Mouse (Mus musculus) forebrain, embryonic 10.5 days (tissue): ENCODE measurements around the gene Gm10972. TPM values are rescaled to one million over a fixed set of nuclear protein-coding genes. Genes with fewer than 3 reads are reported as not detected.
A peak's percentile ranks its signal among the peaks of the same experiment; 100 is the strongest.
"Not testable (repeated sequence)": the region's sequence is repeated elsewhere in the genome, so short reads cannot be mapped to it uniquely, and the experiment has no call there.

Experiments
- DNase-seq: peaks from one replicate; pipeline ENCODE4 v3.0.0-alpha.2; 2017; ENCODE audit warnings: low spot score; ENCODE audit errors: extremely low spot score
- H3K27ac ChIP-seq: fragments of 300-500 bp; sonication (generic); 2 replicates; pipeline ENCODE4 v1.5.1; 2016; ENCODE audit warnings: mild to moderate bottlenecking
- H3K27me3 ChIP-seq: fragments of 300-500 bp; sonication (generic); 2 replicates; pipeline ENCODE4 v1.6.1; 2016; ENCODE audit warnings: mild to moderate bottlenecking; ENCODE audit not compliant: poor library complexity, severe bottlenecking
- H3K36me3 ChIP-seq: fragments of 300-500 bp; sonication (generic); replicated peaks from 2 replicates; pipeline ENCODE4 v1.6.1; 2016; ENCODE audit warnings: mild to moderate bottlenecking, moderate library complexity
- H3K4me1 ChIP-seq: fragments of 300-500 bp; sonication (generic); 2 replicates; pipeline ENCODE4 v1.6.1; 2016
- H3K4me3 ChIP-seq: fragments of 300-500 bp; sonication (generic); 2 replicates; pipeline ENCODE4 v1.5.1; 2016; ENCODE audit warnings: mild to moderate bottlenecking, moderate library complexity
- H3K9me3 ChIP-seq: fragments of 300-500 bp; sonication (generic); 2 replicates; pipeline ENCODE4 v1.6.1; 2016; ENCODE audit warnings: mild to moderate bottlenecking, moderate library complexity
- whole genome bisulfite sequencing: fragments of 180-500 bp; shearing (Covaris S2); methylation state at CpG from one replicate; pipeline ENCODE4 v1.1.7; 2016; 5-methylcytosine and 5-hydroxymethylcytosine counted together
- polyA plus RNA-seq: library from polyadenylated mRNA; unstranded; fragments of >200 nt; fragmentation: Nextera tagmentation; extraction: Ambion mirVana; gene quantifications from 2 replicates; pipeline ENCODE4 v1.2.1, GENCODE M21; 2016

The Gm10972 gene
- polyA plus RNA-seq: not detected in 2 replicates

DNA sequence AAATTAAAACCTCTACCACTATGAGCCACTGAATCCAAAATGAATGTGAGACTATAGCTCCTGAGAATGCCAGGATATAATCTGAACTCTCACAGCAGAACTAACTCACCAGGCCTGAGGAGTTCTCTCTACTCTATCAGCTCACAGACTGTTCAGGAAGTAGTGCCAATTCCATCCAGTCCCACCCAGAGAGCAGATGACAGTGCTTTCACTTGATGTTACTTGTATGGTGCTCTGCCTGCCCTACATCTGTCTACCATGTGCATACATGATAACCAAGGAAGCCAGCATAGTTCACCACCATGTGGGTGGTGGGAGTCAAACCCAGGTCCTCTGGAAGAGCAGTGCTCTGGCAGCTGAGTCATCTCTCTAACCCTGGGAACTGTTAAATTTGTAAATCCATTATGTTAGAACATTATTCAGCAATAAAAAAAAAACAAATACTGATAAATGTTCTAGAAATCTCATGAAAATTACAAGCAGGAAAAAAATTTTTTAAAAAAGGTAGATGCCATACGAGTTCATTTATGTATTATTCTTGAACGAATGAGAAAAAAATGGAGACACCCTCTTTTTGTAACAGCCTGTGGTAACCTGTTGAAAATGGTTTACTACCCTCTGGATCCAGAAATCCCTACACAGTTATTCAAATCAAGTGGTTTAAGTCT lies at the start of gene Gm10972:
Gm10972 (plus strand) TSS at position 618 of the 668 bp plus-strand sequence.
- not testable (repeated sequence) for H3K27me3 ChIP-seq, H3K4me1 ChIP-seq, DNase-seq, H3K27ac ChIP-seq, H3K36me3 ChIP-seq, H3K9me3 ChIP-seq, H3K4me3 ChIP-seq
- WGBS: 80% methylated on average over 2 of the region's 2 CpGs

GRCm38 (mm10) chr3:94595871-94596287 lies 47.0 kb upstream of the Gm10972 start:
- WGBS: 93% methylated on average over 6 of the region's 6 CpGs
- Histone ChIP-seq H3K4me3 (no peak overlapping the region), H3K36me3 (no peaks in the 10 kb centered on the region), H3K27me3 (no peaks in the 10 kb centered on the region), H3K4me1 (no peaks in the 10 kb centered on the region), H3K9me3 (peaks cover 12% of the 10 kb centered on the region; the same call in 1 of the 2 replicates), H3K27ac (no peak overlapping the region)
- no peak for DNase-seq

DNA sequence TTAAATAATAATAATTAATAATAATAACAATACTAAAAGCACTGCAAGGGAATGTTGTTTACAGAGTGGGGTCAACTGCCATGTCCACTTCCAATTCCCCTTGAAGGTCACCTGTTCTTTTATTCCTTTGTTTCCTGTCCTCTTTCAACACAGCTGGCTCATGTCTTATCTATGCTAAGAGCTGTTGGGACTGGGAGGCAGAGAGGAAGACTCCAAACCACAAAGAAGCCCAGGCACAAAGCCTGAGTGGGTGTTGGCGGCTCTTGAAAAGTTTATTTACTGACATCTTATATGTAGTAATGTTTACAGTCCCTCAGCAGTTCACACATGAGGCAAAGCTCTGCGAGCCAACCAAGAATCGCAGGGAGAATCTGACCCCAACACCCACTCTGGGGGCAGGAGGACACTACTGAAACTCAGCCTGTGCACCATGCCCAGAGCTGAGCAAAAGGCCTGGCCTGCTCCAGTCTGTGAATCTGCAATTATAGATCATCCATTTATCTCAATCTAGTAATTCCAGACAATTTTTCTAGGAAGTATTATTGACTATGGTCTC lies 45.6 kb upstream of the Gm10972 start:
- no peaks in the 10 kb centered on the region for H3K27me3 ChIP-seq
- no peaks in the 10 kb centered on the region for H3K4me1 ChIP-seq
- no peaks in the 10 kb centered on the region for H3K36me3 ChIP-seq
- WGBS: 93% methylated on average over 3 of the region's 3 CpGs
- no peak overlapping the region for H3K4me3 ChIP-seq
- peaks cover 12% of the 10 kb centered on the region; the same call in 1 of the 2 replicates for H3K9me3 ChIP-seq
- no peak overlapping the region for H3K27ac ChIP-seq
- DNase-seq: no peak

DNA sequence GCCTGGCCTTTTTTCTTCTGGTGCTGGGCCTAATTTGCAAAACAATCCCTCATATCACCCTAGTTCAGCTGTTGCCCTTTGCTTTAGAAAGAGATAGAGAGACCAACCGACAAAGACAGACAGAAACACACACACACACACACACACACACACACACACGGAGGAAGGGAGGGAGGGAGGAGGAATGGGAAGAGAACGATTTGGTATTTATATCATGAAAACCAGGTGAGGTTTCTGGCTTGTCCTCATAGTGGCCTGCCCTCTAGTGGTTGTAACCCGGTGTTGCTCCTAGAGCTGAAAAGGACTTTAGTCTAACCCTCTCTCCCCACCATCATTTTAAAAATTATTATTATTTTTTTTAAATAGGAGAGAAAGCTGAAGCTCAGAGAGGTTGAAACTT lies 41.0 kb upstream of the Gm10972 start:
- Histone ChIP-seq H3K4me3 (no peak overlapping the region), H3K4me1 (no peaks in the 10 kb centered on the region), H3K36me3 (no peaks in the 10 kb centered on the region), H3K27ac (no peak overlapping the region), H3K9me3 (no peaks in the 10 kb centered on the region), H3K27me3 (no peaks in the 10 kb centered on the region)
- 8% methylated on average over 4 of the region's 4 CpGs for WGBS
- DNase-seq: peak; percentile 47

DNA sequence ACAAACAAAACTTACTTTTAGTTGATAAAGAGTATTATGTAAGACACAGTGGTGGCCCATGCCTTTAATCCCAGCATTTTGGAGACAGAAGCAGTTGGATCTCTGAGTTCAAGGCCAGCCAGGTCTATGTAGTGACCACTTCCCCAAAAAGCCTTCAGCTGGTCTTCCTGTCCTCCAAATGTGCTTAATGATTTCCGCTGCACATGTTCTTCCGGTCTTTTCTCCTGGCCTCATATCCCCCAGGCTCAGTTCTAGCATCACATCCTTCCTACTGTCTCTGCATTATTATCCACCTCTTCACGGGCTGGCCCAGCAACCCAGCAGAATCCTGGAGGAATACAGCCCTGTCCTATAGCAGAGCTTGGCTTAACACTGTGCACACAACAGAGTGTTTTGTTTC lies 33.3 kb upstream of the Gm10972 start:
- no peak overlapping the region for H3K27ac ChIP-seq
- no peak overlapping the region for H3K4me3 ChIP-seq
- WGBS: 96% methylated on average over 3 of the region's 3 CpGs

GRCm38 (mm10) chr3:94610581-94610980 lies 32.3 kb upstream of the Gm10972 start:
- Histone ChIP-seq H3K4me1 (peaks cover 9% of the 10 kb centered on the region), H3K27ac (no peak overlapping the region), H3K4me3 (no peak overlapping the region), H3K9me3 (no peaks in the 10 kb centered on the region), H3K27me3 (no peaks in the 10 kb centered on the region), H3K36me3 (no peaks in the 10 kb centered on the region)
- no peak for DNase-seq
- WGBS: 75% methylated on average over 2 of the region's 2 CpGs

More for the DNA sequence above, 33.3 kb upstream of the Gm10972 start:
- no peaks in the 10 kb centered on the region for H3K27me3 ChIP-seq
- H3K4me1 ChIP-seq: peaks cover 9% of the 10 kb centered on the region
- H3K9me3 ChIP-seq: no peaks in the 10 kb centered on the region
- no peaks in the 10 kb centered on the region for H3K36me3 ChIP-seq
- no peak for DNase-seq

DNA sequence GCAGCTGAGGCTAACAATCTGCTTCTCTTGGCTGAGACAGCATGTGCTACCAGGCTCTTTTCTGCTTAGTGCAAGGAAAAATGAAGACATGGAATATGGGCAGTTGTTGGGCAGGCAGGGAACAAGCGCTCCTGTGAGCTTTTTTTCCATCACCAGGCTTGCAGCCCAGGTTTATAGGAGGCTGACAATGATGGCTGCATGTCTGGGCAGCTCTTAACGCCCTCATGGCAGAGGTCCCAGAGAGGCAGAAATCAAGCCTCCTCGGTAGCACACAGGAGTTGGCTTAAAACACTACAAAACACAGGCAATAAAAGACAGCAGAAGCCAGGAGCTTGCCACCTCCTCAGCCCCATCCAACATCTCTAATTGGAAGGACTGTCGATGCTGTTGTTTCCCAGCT lies 31.6 kb upstream of the Gm10972 start:
- Histone ChIP-seq H3K4me1 (peaks cover 9% of the 10 kb centered on the region), H3K36me3 (no peaks in the 10 kb centered on the region), H3K4me3 (no peak overlapping the region), H3K27ac (no peak overlapping the region), H3K27me3 (no peaks in the 10 kb centered on the region), H3K9me3 (no peaks in the 10 kb centered on the region)
- 82% methylated on average over 4 of the region's 4 CpGs for WGBS
- DNase-seq: no peak

- DNase-seq: no peak
- Histone ChIP-seq H3K9me3 (no peaks in the 10 kb centered on the region), H3K4me1 (peaks cover 9% of the 10 kb centered on the region), H3K27ac (no peak overlapping the region), H3K4me3 (no peak overlapping the region), H3K36me3 (no peaks in the 10 kb centered on the region), H3K27me3 (no peaks in the 10 kb centered on the region)
- 87% methylated on average over 5 of the region's 5 CpGs for WGBS
Observed at GRCm38 (mm10) chr3:94611834-94612233, 31.1 kb upstream of the Gm10972 start.

- Histone ChIP-seq H3K4me1 (peaks cover 9% of the 10 kb centered on the region), H3K27ac (no peak overlapping the region), H3K27me3 (no peaks in the 10 kb centered on the region), H3K4me3 (no peak overlapping the region), H3K9me3 (no peaks in the 10 kb centered on the region), H3K36me3 (no peaks in the 10 kb centered on the region)
- 81% methylated on average over 1 of the region's 1 CpGs for WGBS
- no peak for DNase-seq
Observed at GRCm38 (mm10) chr3:94612274-94612673, 30.6 kb upstream of the Gm10972 start.

GRCm38 (mm10) chr3:94613258-94613878 lies 29.5 kb upstream of the Gm10972 start:
- WGBS: 64% methylated on average over 7 of the region's 7 CpGs
- Histone ChIP-seq H3K27ac (no peak overlapping the region), H3K4me3 (no peak overlapping the region), H3K27me3 (no peaks in the 10 kb centered on the region), H3K36me3 (no peaks in the 10 kb centered on the region), H3K9me3 (no peaks in the 10 kb centered on the region), H3K4me1 (peaks cover 9% of the 10 kb centered on the region)
- no peak for DNase-seq

DNA sequence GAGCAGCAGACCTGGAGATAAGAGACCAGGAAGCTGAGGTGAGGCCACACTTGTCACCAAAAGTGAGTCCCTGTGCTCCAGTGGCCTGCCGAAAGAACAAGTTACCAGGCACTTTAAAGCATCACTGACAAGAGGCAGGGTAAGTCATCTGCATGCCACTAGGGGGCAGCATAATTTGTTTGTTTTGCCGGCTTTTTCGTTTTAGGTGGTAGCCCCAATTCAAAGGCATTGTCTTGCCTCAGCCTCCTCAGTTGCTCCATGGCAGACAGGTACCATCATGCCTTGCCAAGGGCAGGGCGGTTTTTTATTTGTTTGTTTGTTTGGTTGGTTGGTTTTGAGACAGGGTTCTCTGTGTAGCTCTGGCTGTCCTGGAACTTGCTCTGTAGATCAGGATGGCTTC lies 26.2 kb upstream of the Gm10972 start:
- Histone ChIP-seq H3K27me3 (no peaks in the 10 kb centered on the region), H3K36me3 (no peaks in the 10 kb centered on the region), H3K4me1 (peaks cover 9% of the 10 kb centered on the region), H3K9me3 (no peaks in the 10 kb centered on the region), H3K4me3 (no peak overlapping the region), H3K27ac (no peak overlapping the region)
- peak; percentile 21 for DNase-seq
- WGBS: 68% methylated on average over 4 of the region's 4 CpGs

GRCm38 (mm10) chr3:94621740-94622507 lies 21.0 kb upstream of the Gm10972 start:
- no peaks in the 10 kb centered on the region for H3K9me3 ChIP-seq
- peak overlapping the region; percentile 42; the same call in 1 of the 2 replicates for H3K27ac ChIP-seq
- no peaks in the 10 kb centered on the region for H3K4me1 ChIP-seq
- no peak for DNase-seq
- WGBS: 90% methylated on average over 11 of the region's 11 CpGs
- no peak overlapping the region for H3K4me3 ChIP-seq
- H3K36me3 ChIP-seq: no peaks in the 10 kb centered on the region
- no peaks in the 10 kb centered on the region for H3K27me3 ChIP-seq
